Mouse (Mus musculus): Measurements from ENCODE around the gene Clasp1.
A peak's percentile ranks its signal among the peaks of the same experiment; 100 is the strongest.

Clasp1 gene

GRCm38 (mm10) chr1:118388757-118389453, at the start of gene Clasp1:
Clasp1 (plus strand) TSS chr1:118389058.
- DNase-seq: peak; percentile 98

GRCm38 (mm10) chr1:118343649-118344435, 45.0 kb upstream of the Clasp1 start:
- peak; percentile 38 to 65 for DNase-seq

- DNase-seq: no peak
These were observed 38.9 kb upstream of the Clasp1 start for GRCm38 (mm10) chr1:118349922-118350321.

- DNase-seq: no peak
These were observed 29.6 kb upstream of the Clasp1 start for GRCm38 (mm10) chr1:118359071-118359761.

- peak in 1 of 2 experiments; percentile 11 for DNase-seq
These were observed 20.9 kb upstream of the Clasp1 start for GRCm38 (mm10) chr1:118367970-118368369.

GRCm38 (mm10) chr1:118368721-118369461, 20.0 kb upstream of the Clasp1 start:
- no peak for DNase-seq

- DNase-seq: no peak
These were observed 11.1 kb upstream of the Clasp1 start for GRCm38 (mm10) chr1:118377784-118378183.

GRCm38 (mm10) chr1:118380105-118380786, 8.6 kb upstream of the Clasp1 start:
- DNase-seq: no peak

- DNase-seq: peak; percentile 84 to 88
These were observed 616 bp upstream of the Clasp1 start for GRCm38 (mm10) chr1:118388127-118388756.

GRCm38 (mm10) chr1:118389454-118390265, 802 bp downstream of the Clasp1 start:
- DNase-seq: peak in 1 of 2 experiments; percentile 41

- no peak for DNase-seq
These were observed 1.4 kb downstream of the Clasp1 start for GRCm38 (mm10) chr1:118390266-118390660.

GRCm38 (mm10) chr1:118390871-118391387, 2.1 kb downstream of the Clasp1 start:
- peak in 1 of 2 experiments; percentile 9 for DNase-seq

- no peak for DNase-seq
These were observed 3.4 kb downstream of the Clasp1 start for GRCm38 (mm10) chr1:118392246-118392645.

GRCm38 (mm10) chr1:118393916-118394315, 5.1 kb downstream of the Clasp1 start:
- no peak for DNase-seq

GRCm38 (mm10) chr1:118397866-118398265, 9.0 kb downstream of the Clasp1 start:
- no peak for DNase-seq

- DNase-seq: no peak
These were observed 9.7 kb downstream of the Clasp1 start for GRCm38 (mm10) chr1:118398567-118398966.

- DNase-seq: no peak
These were observed 10.9 kb downstream of the Clasp1 start for GRCm38 (mm10) chr1:118399625-118400310.

- DNase-seq: no peak
These were observed 13.1 kb downstream of the Clasp1 start for GRCm38 (mm10) chr1:118401991-118402390.

- DNase-seq: no peak
These were observed 13.7 kb downstream of the Clasp1 start for GRCm38 (mm10) chr1:118402556-118402955.

GRCm38 (mm10) chr1:118402966-118403365, 14.1 kb downstream of the Clasp1 start:
- no peak for DNase-seq
